Mouse (Mus musculus) kidney, adult 10 weeks (tissue): Measurements from ENCODE around the gene Lcn10. TPM values are rescaled to one million over a fixed set of nuclear protein-coding genes. Genes with fewer than 3 reads are reported as not detected.

ENCODE experiments used
- polyA plus RNA-seq: library from polyadenylated mRNA; stranded (reverse); fragments of 350-450 nt; fragmentation: Illumina TruSeq; extraction: RNeasy Lipid Tissue Mini Kit (QIAGEN cat#74804); gene quantifications from one replicate; pipeline ENCODE4 v1.2.3, GENCODE M21; 2014; ENCODE audit warnings: low read depth, low replicate concordance

Gene Lcn10
- polyA plus RNA-seq, result not detected

GRCm38 (mm10) chr2:25682426-25682825 lies at the start of gene Lcn10:
Gene Lcn10, plus strand, starts transcription at chr2:25682726.

GRCm38 (mm10) chr2:25652902-25653301 lies 29.6 kb upstream of the Lcn10 start, which contains the start of gene Lcn8:
Gene Lcn8, plus strand, starts transcription at chr2:25653120.

GRCm38 (mm10) chr2:25657652-25658051 lies 24.9 kb upstream of the Lcn10 start, which contains the start of gene Lcn5:
Gene Lcn5, plus strand, starts transcription at chr2:25657952.

GRCm38 (mm10) chr2:25676486-25676885 lies 6.0 kb upstream of the Lcn10 start, which contains the start of gene Lcn6:
Gene Lcn6, plus strand, starts transcription at chr2:25676786.

GRCm38 (mm10) chr2:25699743-25700142 lies 17.2 kb downstream of the Lcn10 start, which contains the start of gene Obp2a:
Gene Obp2a, plus strand, starts transcription at chr2:25700043.

GRCm38 (mm10) chr2:25706643-25707481 lies 24.3 kb downstream of the Lcn10 start, which contains the start of gene Bmyc:
Gene Bmyc, plus strand, starts transcription at chr2:25706739.

Other genes starting within 250 kb of the Lcn10 start
- gene Clic3, start 225.9 kb upstream of the Lcn10 start, polyA plus RNA-seq, result not detected
- gene Paxx, start 221.6 kb upstream of the Lcn10 start, polyA plus RNA-seq, result 2.2 TPM
- not detected for gene Ptgds, start 212.7 kb upstream of the Lcn10 start, polyA plus RNA-seq
- gene Lcn12, start 188.8 kb upstream of the Lcn10 start, polyA plus RNA-seq, result not detected
- gene Fbxw5, start 182.0 kb upstream of the Lcn10 start, polyA plus RNA-seq, result 0.40 TPM
- gene C8g, start 181.0 kb upstream of the Lcn10 start, polyA plus RNA-seq, result 1.7 TPM
- gene Traf2, start 135.8 kb upstream of the Lcn10 start, polyA plus RNA-seq, result 0.65 TPM
- gene Edf1, start 124.9 kb upstream of the Lcn10 start, polyA plus RNA-seq, result 0.89 TPM
- gene Mamdc4, start 107.9 kb upstream of the Lcn10 start, polyA plus RNA-seq, result not detected
- 1.1 TPM for gene Phpt1, start 107.5 kb upstream of the Lcn10 start, polyA plus RNA-seq
- not detected for gene Ajm1, start 101.0 kb upstream of the Lcn10 start, polyA plus RNA-seq
- gene Rabl6, start 74.2 kb upstream of the Lcn10 start, polyA plus RNA-seq, result 37.2 TPM
- not detected for gene Ccdc183, start 65.0 kb upstream of the Lcn10 start, polyA plus RNA-seq
- gene Tmem141, start 60.7 kb upstream of the Lcn10 start, polyA plus RNA-seq, result 4.8 TPM
- gene Fcna, start 54.7 kb upstream of the Lcn10 start, polyA plus RNA-seq, result not detected
- not detected for gene Lcn8, start 29.6 kb upstream of the Lcn10 start, polyA plus RNA-seq
- not detected for gene Lcn5, start 24.8 kb upstream of the Lcn10 start, polyA plus RNA-seq
- not detected for gene Lcn6, start 5.9 kb upstream of the Lcn10 start, polyA plus RNA-seq
- gene Obp2a, start 17.3 kb downstream of the Lcn10 start, polyA plus RNA-seq, result not detected
- 2.8 TPM for gene Bmyc, start 24.0 kb downstream of the Lcn10 start, polyA plus RNA-seq
- not detected for gene Obp2b, start 54.3 kb downstream of the Lcn10 start, polyA plus RNA-seq
- not detected for gene Lcn3, start 82.8 kb downstream of the Lcn10 start, polyA plus RNA-seq
- gene Lcn11, start 94.3 kb downstream of the Lcn10 start, polyA plus RNA-seq, result not detected
- not detected for gene Gm13539, start 99.5 kb downstream of the Lcn10 start, polyA plus RNA-seq
- not detected for gene Glt6d1, start 133.1 kb downstream of the Lcn10 start, polyA plus RNA-seq
- gene Lcn9, start 140.4 kb downstream of the Lcn10 start, polyA plus RNA-seq, result not detected
- not detected for gene Sohlh1, start 164.5 kb downstream of the Lcn10 start, polyA plus RNA-seq
- 0.97 TPM for gene Kcnt1, start 181.0 kb downstream of the Lcn10 start, polyA plus RNA-seq